Mouse (Mus musculus): ENCODE results near the gene Tm9sf3. TPM values are rescaled to one million over a fixed set of nuclear protein-coding genes. Genes with fewer than 3 reads are reported as not detected.

Tm9sf3 gene
- polyA plus RNA-seq, 1 experiment from 2014 or later = 80.3 TPM

DNA sequence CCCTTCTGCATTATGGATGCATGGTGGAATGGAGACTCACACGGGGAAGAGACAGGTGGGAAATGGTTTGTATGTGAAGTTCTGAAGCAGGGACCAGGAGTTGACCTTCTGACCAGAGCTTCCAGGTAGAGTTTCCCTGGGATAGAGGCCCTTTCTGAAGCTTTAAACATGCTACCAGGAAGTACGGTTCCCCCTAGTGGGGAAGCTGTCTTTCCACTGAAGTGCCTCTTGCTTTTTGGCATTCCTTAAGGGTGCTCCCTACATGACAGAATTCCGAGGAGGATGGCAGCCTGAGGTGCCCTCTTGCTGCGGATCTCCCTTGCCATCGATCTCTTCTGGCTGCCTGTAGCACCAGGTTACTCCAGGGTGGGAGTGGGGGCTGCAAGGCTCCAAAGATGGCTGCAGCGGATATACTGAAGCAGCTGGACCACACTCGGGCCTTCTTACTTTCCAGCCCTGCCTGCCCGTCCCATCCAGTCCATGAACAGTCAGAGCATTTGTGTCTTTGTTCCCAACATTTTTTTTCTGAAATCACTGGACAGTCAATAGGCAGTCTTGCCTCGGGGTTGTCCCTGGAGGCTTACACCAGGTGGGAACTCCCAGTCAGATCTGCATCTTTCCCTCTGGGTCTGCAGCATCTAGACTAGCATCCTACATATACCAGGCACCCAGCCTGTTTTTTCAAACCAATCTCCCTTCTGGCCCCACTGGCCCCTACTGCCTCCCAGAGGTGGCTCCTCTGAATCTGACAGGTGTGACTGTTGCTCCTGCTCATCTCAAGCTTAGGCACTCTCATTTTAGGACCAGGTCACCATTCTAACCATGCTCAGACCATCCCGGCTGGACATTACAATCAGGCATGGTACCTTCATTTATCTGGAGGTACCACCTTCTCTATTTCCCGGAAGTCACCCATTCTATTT is 59.4 kb downstream of the Tm9sf3 start:
- no peak overlapping the region for H3K4me2 ChIP-seq (ENCODE audit: low read length)
- no peak overlapping the region for H3K9ac ChIP-seq (ENCODE audit: low read depth, low read length)
- peaks cover 16% of the 10 kb centered on the region for H3K4me1 ChIP-seq (ENCODE audit: control insufficient read depth, insufficient read depth, low read depth, low read length)
- H3K27ac ChIP-seq (ENCODE audit: low read depth, low read length) = no peak overlapping the region
- no peak overlapping the region for H3K4me3 ChIP-seq (ENCODE audit: low read length)
- ATAC-seq = no peak
- WGBS = 63% methylated on average over 11 of the region's 11 CpGs
- peaks cover 21% of the 10 kb centered on the region for H3K27me3 ChIP-seq (replicated peaks; ENCODE audit: control insufficient read depth, insufficient read depth, low read length)
- H3K36me3 ChIP-seq (ENCODE audit: control insufficient read depth, insufficient read depth, low read length) = peaks cover 4% of the 10 kb centered on the region; the same call in 1 of the 2 replicates
- H3K9me3 ChIP-seq (ENCODE audit: control insufficient read depth, low read length) = no peaks in the 10 kb centered on the region; the same call in 1 of the 2 replicates

- Histone ChIP-seq H3K27ac (ENCODE audit: low read depth, low read length) (no peak overlapping the region), H3K36me3 (ENCODE audit: control insufficient read depth, insufficient read depth, low read length) (no peaks in the 10 kb centered on the region), H3K4me3 (ENCODE audit: low read length) (no peak overlapping the region), H3K4me1 (ENCODE audit: control insufficient read depth, insufficient read depth, low read depth, low read length) (no peaks in the 10 kb centered on the region), H3K9ac (ENCODE audit: low read depth, low read length) (no peak overlapping the region), H3K27me3 (replicated peaks; ENCODE audit: control insufficient read depth, insufficient read depth, low read length) (no peaks in the 10 kb centered on the region), H3K4me2 (ENCODE audit: low read length) (no peak overlapping the region), H3K9me3 (ENCODE audit: control insufficient read depth, low read length) (no peaks in the 10 kb centered on the region)
- 85% methylated on average over 12 of the region's 12 CpGs for WGBS
- 0 out of 2 replicates have a peak, but pooled peaks have one; percentile 20 for ATAC-seq
Measured at GRCm38 (mm10) chr19:41197606-41198005, 66.2 kb downstream of the Tm9sf3 start.

DNA sequence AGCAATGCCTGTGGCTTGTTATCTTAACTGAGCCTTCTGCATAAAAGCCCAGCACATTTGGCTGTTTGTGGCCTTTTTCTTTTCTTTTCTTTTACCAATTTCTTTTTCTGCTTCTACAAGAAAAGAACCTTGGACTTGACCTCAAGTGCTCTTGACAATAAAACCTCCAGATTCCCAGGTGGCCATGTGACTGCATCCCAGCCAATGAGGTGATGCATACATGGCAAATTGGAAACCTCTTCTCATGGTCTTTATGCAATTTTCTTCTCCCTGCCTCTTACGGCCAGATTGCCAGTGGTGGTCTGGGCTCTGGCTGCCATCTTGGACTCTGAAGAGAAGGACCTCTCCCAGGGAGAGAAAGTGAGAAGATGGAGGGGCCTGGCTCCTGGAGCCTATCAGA is 70.4 kb downstream of the Tm9sf3 start:
- no peaks in the 10 kb centered on the region for H3K36me3 ChIP-seq (ENCODE audit: control insufficient read depth, insufficient read depth, low read length)
- no peak overlapping the region for H3K4me3 ChIP-seq (ENCODE audit: low read length)
- 73% methylated on average over 1 of the region's 1 CpGs for WGBS
- no peaks in the 10 kb centered on the region; the same call in 1 of the 2 replicates for H3K4me1 ChIP-seq (ENCODE audit: control insufficient read depth, insufficient read depth, low read depth, low read length)
- no peak overlapping the region for H3K4me2 ChIP-seq (ENCODE audit: low read length)
- no peak for ATAC-seq
- H3K27me3 ChIP-seq (replicated peaks; ENCODE audit: control insufficient read depth, insufficient read depth, low read length) = 0 out of 2 replicates have a peak, but pooled peaks cover 2% of the 10 kb centered on the region
- H3K9me3 ChIP-seq (ENCODE audit: control insufficient read depth, low read length) = no peaks in the 10 kb centered on the region
- H3K27ac ChIP-seq (ENCODE audit: low read depth, low read length) = no peak overlapping the region
- no peak overlapping the region for H3K9ac ChIP-seq (ENCODE audit: low read depth, low read length)

- H3K27ac ChIP-seq (ENCODE audit: low read depth, low read length) = no peak overlapping the region
- 0 out of 2 replicates have a peak, but pooled peaks have one; percentile 37 for ATAC-seq
- H3K9me3 ChIP-seq (ENCODE audit: control insufficient read depth, low read length) = no peaks in the 10 kb centered on the region
- no peak overlapping the region for H3K9ac ChIP-seq (ENCODE audit: low read depth, low read length)
- 0 out of 2 replicates have a peak, but pooled peaks cover 2% of the 10 kb centered on the region for H3K27me3 ChIP-seq (replicated peaks; ENCODE audit: control insufficient read depth, insufficient read depth, low read length)
- no peak overlapping the region for H3K4me2 ChIP-seq (ENCODE audit: low read length)
- no peaks in the 10 kb centered on the region; the same call in 1 of the 2 replicates for H3K4me1 ChIP-seq (ENCODE audit: control insufficient read depth, insufficient read depth, low read depth, low read length)
- 69% methylated on average over 4 of the region's 4 CpGs for WGBS
- H3K4me3 ChIP-seq (ENCODE audit: low read length) = no peak overlapping the region
- no peaks in the 10 kb centered on the region for H3K36me3 ChIP-seq (ENCODE audit: control insufficient read depth, insufficient read depth, low read length)
Measured at GRCm38 (mm10) chr19:41192953-41193352, 70.8 kb downstream of the Tm9sf3 start.

- Histone ChIP-seq H3K4me1 (ENCODE audit: control insufficient read depth, insufficient read depth, low read depth, low read length) (no peaks in the 10 kb centered on the region; the same call in 1 of the 2 replicates), H3K9ac (ENCODE audit: low read depth, low read length) (no peak overlapping the region), H3K4me2 (ENCODE audit: low read length) (no peak overlapping the region), H3K9me3 (ENCODE audit: control insufficient read depth, low read length) (no peaks in the 10 kb centered on the region), H3K27me3 (replicated peaks; ENCODE audit: control insufficient read depth, insufficient read depth, low read length) (0 out of 2 replicates have a peak, but pooled peaks cover 2% of the 10 kb centered on the region), H3K36me3 (ENCODE audit: control insufficient read depth, insufficient read depth, low read length) (no peaks in the 10 kb centered on the region), H3K27ac (ENCODE audit: low read depth, low read length) (no peak overlapping the region), H3K4me3 (ENCODE audit: low read length) (no peak overlapping the region)
- 80% methylated on average over 9 of the region's 9 CpGs for WGBS
- ATAC-seq = no peak
Measured at GRCm38 (mm10) chr19:41191724-41192123, 72.1 kb downstream of the Tm9sf3 start.

GRCm38 (mm10) chr19:41190876-41191434 is 72.8 kb downstream of the Tm9sf3 start:
- Histone ChIP-seq H3K9me3 (ENCODE audit: control insufficient read depth, low read length) (no peaks in the 10 kb centered on the region), H3K9ac (ENCODE audit: low read depth, low read length) (no peak overlapping the region), H3K27me3 (replicated peaks; ENCODE audit: control insufficient read depth, insufficient read depth, low read length) (0 out of 2 replicates have a peak, but pooled peaks cover 2% of the 10 kb centered on the region), H3K36me3 (ENCODE audit: control insufficient read depth, insufficient read depth, low read length) (no peaks in the 10 kb centered on the region), H3K4me3 (ENCODE audit: low read length) (no peak overlapping the region), H3K27ac (ENCODE audit: low read depth, low read length) (no peak overlapping the region), H3K4me1 (ENCODE audit: control insufficient read depth, insufficient read depth, low read depth, low read length) (no peaks in the 10 kb centered on the region; the same call in 1 of the 2 replicates), H3K4me2 (ENCODE audit: low read length) (no peak overlapping the region)
- WGBS = 27% methylated on average over 6 of the region's 6 CpGs
- ATAC-seq = no peak

DNA sequence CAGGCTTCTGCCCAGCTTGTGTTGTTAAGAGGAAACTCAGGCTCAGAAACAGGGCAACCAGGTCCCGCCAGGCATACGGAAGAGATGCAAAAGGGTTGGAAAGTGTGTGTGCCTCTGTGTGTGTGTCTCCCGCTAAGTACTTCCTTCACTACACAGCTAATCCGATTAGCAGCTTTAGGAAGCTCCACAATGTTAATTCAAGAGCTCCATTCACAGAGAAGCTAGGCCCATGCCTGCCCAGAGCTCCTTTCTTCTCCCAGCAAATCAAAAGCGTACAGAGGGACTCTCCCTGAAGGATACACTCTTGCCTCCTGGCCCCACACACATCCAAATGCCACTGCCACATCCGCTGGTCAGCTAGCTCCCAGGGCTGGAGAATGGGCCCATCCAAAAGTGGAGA is 86.5 kb downstream of the Tm9sf3 start:
- no peak for ATAC-seq
- WGBS = 49% methylated on average over 6 of the region's 6 CpGs
- Histone ChIP-seq H3K9me3 (ENCODE audit: control insufficient read depth, low read length) (no peaks in the 10 kb centered on the region), H3K27me3 (replicated peaks; ENCODE audit: control insufficient read depth, insufficient read depth, low read length) (no peaks in the 10 kb centered on the region), H3K4me3 (ENCODE audit: low read length) (no peak overlapping the region), H3K4me2 (ENCODE audit: low read length) (no peak overlapping the region), H3K4me1 (ENCODE audit: control insufficient read depth, insufficient read depth, low read depth, low read length) (no peaks in the 10 kb centered on the region), H3K36me3 (ENCODE audit: control insufficient read depth, insufficient read depth, low read length) (no peaks in the 10 kb centered on the region), H3K27ac (ENCODE audit: low read depth, low read length) (no peak overlapping the region), H3K9ac (ENCODE audit: low read depth, low read length) (no peak overlapping the region)

GRCm38 (mm10) chr19:41176881-41177280 is 86.9 kb downstream of the Tm9sf3 start:
- H3K9me3 ChIP-seq (ENCODE audit: control insufficient read depth, low read length) = no peaks in the 10 kb centered on the region
- no peak overlapping the region for H3K9ac ChIP-seq (ENCODE audit: low read depth, low read length)
- no peaks in the 10 kb centered on the region for H3K36me3 ChIP-seq (ENCODE audit: control insufficient read depth, insufficient read depth, low read length)
- no peak for ATAC-seq
- no peak overlapping the region for H3K4me2 ChIP-seq (ENCODE audit: low read length)
- no peaks in the 10 kb centered on the region for H3K27me3 ChIP-seq (replicated peaks; ENCODE audit: control insufficient read depth, insufficient read depth, low read length)
- no peak overlapping the region for H3K4me3 ChIP-seq (ENCODE audit: low read length)
- H3K4me1 ChIP-seq (ENCODE audit: control insufficient read depth, insufficient read depth, low read depth, low read length) = no peaks in the 10 kb centered on the region
- H3K27ac ChIP-seq (ENCODE audit: low read depth, low read length) = no peak overlapping the region
- WGBS = 70% methylated on average over 2 of the region's 2 CpGs

DNA sequence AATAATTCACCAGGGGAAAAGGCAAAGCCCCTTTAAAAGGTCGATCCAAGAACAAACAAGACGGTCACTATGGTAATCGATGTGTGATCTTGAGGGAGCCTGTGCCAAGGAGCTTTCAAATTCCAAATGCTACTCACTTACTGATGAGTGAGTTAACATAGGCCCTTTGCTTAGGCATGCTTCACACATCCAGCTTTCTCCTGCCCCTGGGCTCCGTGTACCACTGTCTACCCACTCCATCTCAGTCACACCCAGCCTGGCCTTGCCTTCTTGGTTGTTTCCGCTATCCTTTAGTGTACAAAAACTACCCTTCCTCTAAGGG is 97.9 kb downstream of the Tm9sf3 start:
- no peak overlapping the region for H3K9ac ChIP-seq (ENCODE audit: low read depth, low read length)
- WGBS = 53% methylated on average over 5 of the region's 5 CpGs

More for the DNA sequence above, 97.9 kb downstream of the Tm9sf3 start:
- Histone ChIP-seq H3K27me3 (replicated peaks; ENCODE audit: control insufficient read depth, insufficient read depth, low read length) (no peaks in the 10 kb centered on the region), H3K4me3 (ENCODE audit: low read length) (no peak overlapping the region), H3K4me2 (ENCODE audit: low read length) (no peak overlapping the region), H3K9me3 (ENCODE audit: control insufficient read depth, low read length) (no peaks in the 10 kb centered on the region), H3K4me1 (ENCODE audit: control insufficient read depth, insufficient read depth, low read depth, low read length) (peaks cover 6% of the 10 kb centered on the region), H3K36me3 (ENCODE audit: control insufficient read depth, insufficient read depth, low read length) (no peaks in the 10 kb centered on the region), H3K27ac (ENCODE audit: low read depth, low read length) (no peak overlapping the region)
- no peak; the same call in 1 of the 2 replicates for ATAC-seq
